Mouse (Mus musculus) skeletal muscle tissue, adult 2 months (tissue): ENCODE data around the gene Mtcl1.
"Not testable (repeated sequence)": the region's sequence is repeated elsewhere in the genome, so short reads cannot be mapped to it uniquely, and the experiment has no call there.

Experiments
- DNase-seq: peaks from one replicate; pipeline ENCODE4 v3.0.0-alpha.2; 2012; ENCODE audit warnings: low read depth, low spot score

Gene Mtcl1

DNA sequence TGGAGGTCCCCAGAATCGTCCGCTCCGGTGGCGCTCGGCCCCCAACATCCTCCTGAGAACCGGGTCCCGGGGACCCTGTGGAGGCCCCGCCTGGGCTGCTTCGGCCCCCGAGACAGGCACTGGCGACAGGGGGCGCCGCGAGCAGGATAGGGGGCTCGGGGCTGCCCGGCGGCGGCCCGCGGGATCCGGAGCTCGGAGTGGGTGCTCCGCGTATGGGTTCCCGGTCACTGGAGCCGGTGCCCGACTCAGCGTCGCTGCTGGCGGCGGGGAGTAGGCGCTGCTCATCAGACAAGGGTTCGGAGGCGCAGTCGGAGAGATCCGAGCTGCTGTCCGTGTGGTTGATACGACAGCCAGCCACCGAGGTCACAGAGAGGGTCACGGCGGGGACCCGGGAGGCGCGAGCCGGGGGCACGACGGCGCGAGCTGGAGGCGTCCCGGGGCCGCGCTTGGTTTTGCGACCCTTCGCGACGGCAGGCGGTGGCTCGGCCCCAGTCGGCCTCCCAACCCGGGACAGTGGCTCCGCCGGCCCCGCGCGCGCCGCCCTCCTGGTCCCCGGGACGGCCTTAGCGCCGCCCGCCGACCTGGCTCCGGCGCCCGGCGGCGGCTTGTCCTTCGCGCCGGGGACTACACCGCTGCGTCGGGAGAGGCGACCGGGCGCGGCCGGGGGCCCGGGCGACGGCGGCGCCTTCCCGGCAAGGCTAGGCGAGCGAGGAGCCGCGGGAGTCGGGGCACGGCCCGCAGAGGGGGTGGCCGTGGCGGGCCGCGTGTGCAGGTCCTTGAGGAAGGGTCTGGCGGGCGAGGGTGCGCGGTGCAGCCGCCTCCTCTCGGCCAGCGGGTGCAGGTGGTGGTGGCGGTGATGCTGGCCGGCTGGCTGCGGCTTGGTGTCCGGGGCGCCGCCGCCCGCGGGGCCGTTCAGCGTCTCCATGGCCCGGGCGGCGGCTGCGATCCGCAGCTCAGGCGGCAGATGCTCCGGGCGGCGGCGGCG is 837 bp downstream of the Mtcl1 start:
- DNase-seq, result no peak

DNA sequence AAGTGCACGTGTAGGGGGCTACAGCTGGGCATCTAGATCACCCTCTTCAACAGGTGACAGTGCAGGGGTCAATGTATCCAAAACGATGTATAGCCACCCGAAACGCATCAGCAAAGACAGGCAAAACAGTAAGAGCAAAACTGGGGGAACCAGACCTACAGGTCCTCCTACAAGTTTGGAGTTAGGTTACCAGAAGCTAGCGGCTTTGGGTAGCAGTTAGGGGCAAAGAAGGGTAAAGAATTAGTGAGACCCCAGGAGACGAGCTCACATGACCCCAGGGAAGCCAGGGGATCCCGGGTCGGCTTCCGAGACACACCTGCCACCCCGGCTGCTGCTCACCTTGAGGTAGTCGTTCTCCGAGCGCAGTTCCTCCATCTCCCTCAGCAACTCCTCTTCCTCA is 1.6 kb downstream of the Mtcl1 start:
- DNase-seq, result no peak

DNA sequence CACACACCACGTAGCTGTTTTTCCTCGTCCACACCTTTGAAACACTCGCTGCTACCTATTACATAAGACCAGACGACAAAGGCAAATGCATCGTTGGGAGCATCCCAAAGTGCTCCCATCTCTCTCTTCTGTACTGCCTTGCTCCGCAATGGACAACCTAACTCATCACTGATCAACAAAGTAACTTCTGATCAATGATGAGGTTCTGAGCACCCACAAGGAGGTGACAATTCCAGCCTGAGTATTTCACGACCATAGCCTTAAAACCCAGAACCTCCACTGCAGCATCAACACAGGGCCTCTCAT is 2.6 kb downstream of the Mtcl1 start:
- DNase-seq, result no peak

DNA sequence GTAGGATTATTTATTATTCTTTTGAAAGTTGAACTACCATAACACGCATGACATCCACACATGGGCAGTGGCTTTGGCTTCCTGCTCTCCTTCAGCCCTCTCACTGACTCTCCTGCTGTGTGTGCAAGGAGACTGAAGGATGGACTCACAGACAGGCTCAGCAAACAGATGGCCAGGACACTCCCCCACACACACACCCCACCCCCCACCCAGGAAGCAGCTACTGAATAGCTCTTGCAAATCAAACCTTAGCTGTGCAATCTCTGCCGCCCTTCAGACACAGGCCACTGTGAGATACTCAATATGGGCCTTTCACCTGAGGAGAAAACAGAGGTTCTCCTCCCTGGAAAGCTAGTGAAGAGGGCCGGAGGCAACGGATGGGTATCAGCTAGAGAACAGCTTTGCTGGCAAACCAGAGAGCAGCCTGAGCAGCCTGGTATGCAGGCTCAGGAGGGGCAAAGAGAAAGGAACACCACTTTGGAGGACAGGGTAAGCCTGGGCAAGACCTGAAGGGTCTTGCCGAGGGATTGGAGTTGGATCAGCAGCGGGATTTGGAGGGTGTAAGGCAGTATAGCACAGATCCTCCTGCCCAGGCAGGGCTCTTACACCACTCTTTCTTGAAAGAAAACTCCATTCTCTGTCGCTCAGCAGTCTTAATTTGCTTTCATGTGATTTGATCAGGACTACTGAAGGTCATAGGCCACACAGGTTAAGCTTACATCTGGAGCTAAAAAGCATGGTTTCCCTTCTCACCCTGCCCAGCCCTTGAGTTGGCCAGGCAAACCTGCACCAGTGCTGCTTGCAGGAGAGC is 3.1 kb downstream of the Mtcl1 start:
- no peak for DNase-seq

DNA sequence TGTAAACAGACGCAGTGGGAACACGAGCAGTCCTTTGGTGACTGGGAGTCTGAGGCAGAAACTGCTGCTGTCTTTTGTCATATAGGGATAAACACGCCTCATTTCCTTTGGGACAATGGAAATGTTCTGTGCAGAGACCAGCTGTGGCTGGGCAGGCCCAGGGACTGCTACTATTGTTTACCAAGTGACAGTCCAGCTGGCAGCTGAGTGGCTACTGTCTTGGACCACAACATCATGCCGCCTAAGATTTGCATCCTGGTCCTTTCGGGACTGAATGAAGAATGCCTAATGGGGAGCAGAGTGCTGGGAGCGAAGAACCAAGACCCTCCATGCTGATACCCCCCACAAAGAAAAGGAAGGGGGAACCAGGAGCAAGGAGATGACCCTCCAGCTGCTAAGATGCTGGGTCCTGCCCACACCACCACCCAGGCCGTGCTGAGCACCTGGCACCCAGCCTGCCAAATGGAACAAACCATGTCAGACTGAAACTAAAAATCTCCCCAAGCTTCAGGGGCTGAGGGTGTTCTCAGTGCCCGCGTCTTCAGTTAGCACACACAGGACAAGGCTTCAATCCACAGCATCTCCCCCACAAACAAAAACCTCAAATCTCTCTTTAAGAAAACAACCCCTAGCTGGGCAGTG is 5.4 kb downstream of the Mtcl1 start:
- DNase-seq, result no peak

DNA sequence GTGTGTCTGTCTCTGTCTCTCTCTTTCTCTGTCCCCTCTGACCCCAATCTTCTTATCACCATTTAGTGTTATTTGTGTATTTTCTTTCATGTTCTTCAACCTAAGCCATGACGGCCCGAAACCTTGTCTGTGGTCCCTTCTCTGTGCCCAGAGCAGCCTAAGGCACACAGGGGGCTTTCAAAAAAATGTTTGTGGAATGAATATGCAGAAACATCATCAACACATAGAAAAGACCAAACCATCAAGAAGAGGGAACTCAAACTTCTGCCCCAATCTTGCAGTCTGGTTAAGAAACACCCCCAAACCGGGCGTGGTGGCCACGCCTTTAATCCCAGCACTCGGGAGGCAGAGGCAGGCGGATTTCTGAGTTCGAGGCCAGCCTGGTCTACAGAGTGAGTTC is 9.7 kb downstream of the Mtcl1 start:
- DNase-seq, result no peak

DNA sequence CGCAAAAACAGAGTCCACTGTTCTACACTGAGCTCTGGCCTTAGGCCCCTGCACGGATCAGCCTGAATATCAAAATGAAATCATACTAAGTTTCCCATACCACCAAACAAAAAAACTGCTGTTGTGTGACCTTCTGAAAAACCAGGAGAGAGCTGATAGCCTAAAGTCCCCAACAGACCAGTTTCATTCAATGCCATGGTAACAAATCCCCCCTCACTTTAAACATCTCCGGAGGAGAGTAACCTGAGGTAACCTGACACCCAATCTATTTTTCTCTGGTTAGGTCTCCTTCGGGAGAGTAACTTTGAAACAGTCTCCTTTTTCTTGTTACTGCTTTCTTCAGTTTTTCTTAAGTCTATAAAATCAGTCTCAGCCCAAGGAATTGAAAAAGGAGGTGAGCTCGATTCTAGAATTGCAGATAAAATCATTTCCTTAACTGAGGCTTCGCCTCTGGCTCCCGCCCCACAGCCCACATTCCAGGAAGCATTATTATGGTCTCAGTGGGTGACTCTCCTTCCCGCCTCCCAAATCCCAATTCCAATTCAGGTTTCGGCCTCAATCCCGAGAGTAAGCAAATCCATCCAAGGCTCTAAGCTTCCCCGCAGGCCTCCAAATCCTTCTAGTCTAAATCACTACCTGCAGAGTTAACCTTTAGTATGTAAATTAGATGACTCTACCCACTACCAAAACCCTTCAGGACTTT is 10.3 kb downstream of the Mtcl1 start:
- DNase-seq, result no peak

DNA sequence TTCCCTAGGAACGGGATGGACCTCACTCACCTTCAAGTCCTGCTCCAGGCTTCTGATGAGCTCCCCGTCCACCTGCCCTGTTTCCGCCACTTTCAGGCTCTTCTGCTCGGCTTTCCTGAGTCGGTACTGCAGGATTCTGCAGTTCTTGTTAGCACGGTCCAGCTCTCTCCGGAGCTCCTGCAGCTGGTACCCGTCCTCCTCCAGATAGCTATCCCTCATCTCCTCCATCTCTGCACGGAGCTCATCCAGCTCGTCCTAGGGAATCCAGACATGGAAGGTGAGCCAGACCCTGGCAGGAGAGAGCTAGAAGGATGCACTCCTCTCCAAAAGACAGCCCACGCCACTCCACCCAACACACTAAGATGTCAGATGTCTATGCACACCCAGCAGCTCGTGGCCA is 11.4 kb downstream of the Mtcl1 start:
- no peak for DNase-seq

DNA sequence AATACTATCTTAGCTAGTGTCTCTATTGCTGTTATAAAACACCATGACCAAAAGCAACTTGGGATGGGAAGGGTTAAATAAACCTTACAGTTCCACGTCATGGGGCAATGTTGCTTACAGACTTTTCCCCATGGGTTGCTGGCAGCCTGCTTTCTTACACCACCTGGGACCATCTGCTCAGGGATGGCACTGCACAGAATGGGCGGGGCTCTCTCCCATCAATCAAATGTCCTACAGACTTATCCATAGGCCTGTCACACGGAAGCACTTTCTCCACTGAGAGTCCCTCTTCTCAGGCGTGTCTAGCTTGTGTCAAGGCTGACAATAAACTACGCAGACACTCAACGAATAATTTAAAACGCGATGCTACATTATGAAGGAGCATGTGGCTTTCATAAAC is 12.7 kb downstream of the Mtcl1 start:
- no peak for DNase-seq

DNA sequence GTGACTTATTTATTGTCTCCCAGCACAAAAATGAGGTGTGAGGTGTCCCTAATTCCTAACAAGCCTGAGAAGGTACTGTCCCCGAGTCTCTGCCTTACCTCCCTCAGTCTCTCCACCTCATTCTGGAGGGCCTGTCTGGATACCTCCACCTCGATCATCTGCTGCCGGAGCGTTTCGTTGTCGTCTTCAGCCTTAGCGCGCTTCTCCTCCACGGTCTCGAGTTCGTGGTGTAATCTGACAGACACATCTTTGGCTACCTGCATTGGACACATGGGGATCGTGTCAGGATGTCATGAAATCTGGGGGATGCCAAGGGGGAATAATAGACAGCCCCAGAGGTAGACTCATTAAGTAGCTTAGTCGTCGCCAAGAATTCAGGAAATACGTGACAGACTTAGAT is 13.6 kb downstream of the Mtcl1 start:
- DNase-seq, result no peak

DNA sequence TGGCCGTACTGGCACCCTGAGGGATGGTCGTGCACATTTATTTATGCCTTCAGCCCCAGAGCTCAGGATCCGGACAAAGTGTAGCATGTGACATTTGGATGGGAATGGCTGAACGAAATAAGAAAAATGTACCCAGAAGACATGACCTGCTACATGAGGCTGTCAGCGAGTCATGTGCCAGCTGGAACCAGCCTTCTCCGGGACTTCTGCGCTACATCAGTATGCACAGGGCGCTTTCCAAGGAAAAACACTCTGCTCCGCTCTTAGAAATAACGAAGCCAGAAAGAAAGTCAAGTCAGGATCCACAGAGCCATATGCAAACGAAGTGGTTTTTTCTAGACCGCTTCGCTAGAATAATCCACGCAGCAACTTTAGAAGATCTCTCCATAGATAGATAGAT is 14.5 kb downstream of the Mtcl1 start:
- DNase-seq, result no peak

DNA sequence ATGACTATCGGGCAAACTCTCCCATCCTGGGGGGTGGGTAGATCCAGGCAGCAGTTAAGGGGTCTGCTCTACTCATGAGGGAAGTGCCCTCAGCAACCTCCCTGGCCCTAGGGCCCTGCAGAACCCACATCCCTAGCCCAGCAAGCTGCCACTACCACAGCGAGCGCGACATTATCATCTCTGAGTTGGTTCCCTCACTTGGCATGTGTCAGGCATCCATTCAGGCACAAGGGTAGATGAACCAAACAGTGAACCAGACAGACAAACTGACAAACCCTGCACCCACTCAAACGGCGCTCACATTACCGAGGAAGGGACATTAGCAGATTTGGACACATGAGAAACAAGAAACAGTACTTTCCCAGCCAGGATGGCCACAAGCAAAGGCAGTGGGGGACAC is 15.0 kb downstream of the Mtcl1 start:
- DNase-seq, result no peak

DNA sequence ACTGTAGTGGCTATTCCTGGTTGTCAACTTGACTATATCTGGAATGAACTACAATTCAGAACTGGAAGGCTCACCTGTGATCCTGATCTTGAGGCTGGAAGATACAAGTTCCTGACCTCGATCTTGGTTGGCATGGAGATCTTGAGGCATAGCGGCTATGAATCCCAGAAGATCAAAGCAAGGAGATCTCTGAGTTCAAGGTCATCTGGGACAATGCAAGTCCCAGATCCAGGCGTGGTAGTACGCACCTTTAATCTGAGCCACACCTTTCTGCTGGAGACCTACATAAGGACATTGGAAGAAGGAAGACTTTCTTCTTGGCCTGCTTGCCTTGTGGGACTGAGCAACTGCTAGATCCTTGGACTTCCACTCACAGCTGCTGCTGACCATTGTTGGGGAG is 24.9 kb downstream of the Mtcl1 start:
- DNase-seq, result not testable (repeated sequence)

DNA sequence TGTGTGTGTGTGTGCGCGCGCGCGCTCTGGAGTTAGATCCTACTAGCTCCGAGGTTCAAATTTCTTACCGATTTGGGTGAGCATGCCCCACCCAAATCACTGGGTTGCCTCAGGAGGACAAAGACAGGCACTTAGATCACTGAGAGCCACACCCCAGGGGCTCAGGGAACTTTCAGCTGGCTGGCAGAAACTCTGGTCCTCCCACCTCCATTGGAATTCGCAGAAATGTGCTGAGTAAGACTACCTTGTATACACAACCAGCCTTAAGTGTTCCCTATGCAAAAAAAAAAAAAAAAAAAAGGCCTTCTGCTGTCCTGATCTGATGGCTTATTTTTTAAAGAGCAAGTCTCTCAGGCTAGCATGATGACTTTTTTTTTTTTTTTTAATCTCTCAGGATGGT is 30.1 kb downstream of the Mtcl1 start:
- no peak for DNase-seq

DNA sequence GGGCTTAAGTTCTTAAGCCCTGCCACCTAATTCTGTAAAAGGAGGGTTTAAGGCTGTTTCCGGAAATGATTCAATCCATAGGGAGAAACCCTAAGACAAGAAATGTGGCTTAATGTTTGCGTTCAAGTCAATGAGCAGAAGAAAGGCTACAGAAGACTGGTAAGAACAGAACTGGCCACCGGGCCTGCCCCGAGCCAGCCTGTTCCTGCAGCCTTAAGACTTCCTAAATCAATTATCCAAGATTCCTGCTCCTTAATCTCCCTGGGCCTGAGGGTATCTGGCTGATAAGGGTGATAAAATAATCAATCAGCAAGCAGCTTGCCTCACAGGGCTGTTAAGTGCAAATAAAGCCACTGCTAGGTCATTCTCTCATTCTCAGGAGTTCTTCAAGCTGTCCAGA is 31.8 kb downstream of the Mtcl1 start:
- no peak for DNase-seq

DNA sequence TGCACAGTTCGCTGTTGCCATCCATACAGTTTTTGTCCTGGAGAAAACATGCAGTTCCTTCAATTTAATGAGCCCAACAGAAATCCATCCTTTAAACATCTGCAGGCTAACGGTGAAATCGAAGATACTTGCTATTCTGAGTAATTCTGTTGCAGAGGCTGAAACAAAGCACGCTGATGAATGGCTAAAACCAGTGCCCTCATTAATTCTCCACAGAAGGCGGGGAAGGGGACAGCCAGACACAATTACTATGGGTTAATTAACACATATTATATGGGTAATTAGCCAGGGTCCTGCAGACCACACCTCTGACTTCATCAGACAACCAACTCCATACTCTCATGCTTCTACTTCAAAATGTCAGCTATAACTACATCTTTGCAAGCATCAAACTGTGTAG is 32.2 kb downstream of the Mtcl1 start:
- no peak for DNase-seq

DNA sequence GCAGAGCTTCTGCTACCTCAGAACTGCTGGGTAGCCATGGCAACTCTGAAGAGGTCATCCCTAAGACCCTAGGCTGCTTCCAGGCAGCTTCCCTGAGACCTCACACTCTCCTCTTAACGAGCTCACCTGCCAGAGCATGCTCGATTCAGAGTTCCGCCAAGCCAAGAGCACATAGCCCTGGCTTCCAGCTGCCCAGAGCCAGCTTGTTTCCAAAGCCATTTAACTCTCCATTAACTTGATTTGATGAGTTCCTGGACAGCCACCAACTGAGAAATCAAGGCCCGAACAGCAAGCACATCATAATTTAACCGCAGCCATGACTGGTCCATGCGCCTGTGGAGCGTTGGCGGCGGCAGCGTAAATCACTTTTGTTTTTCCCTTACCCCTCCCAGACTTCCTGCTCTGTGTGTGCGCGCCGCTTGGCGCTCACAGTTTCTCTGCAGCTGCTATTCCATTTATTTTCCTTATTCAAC is 32.7 kb downstream of the Mtcl1 start:
- DNase-seq, result peak; percentile 12

DNA sequence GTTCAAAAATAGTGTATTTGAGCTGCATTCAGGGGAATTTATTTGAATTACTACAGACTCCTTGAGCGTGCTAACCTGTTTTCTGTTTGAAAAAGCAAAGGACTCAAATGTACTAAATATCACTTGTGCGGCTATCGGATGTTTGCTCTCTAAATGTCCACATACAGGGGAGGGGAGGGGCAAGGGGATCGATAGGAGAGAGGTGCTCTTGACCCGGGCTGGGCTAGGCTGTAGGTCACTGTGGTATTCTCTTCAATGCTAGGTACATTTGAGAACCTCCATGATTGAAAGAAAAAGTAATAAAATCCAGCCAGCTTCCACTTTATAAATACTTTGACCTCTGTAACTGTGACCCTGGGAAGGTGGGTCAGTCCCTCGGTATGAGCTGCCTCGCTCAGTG is 33.1 kb downstream of the Mtcl1 start:
- DNase-seq, result no peak

DNA sequence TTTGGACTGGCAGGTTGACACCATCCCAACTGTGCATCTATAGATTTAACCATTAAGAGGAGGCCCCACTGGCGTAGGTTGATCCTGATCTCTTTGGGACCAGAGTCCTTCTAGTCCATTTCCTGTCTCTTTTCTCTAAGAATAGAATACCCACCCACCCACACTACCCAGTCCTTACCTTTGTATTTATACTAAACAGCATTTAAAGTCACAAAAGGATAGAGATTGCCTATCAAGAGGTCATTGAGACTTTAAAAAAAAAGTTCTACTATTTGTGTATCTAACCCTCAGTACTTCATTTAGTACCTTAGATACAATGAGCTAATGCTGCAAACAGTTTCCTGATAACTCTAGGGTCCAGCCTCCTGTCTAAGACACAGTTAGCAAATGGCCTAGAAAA is 35.2 kb downstream of the Mtcl1 start:
- no peak for DNase-seq

DNA sequence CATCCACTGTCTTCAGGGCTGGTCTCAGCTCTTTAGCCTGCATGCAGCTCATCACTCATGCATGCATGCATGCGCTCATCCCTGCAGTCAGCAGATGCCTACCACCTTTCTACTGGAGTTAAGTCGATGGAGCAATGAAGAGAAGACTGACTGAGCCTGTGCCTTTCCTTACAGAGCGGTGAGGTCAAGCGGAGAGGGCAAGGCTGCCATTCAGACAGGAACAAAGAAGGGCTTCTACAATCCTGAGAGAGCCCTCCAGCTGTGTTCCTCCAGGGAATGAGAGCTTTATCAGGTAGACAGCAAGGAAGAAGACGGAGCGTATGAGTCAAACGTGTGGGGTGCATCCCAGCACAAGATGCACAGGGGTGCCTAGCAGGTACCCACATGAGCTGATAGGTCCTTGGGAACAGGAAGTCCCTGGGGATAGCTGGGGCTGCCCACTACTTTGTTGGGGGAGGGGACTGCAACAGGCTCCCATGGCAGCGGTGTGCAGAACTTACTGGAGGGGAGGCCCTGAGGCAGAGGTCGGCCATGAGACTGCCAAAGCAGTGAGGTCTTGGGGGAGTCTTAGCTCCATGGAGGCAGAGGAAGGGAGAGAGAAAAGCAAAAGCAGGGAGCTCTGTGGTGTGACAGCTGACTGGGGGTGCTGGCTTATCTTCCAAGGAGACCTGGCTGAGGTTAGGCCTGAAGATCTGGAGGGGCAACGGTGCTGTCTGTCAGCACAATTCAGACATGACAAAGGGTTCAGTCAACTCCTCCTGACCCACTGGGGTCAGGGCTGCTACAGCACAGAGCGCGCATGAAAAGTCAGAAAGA is 37.2 kb downstream of the Mtcl1 start:
- DNase-seq, result no peak

DNA sequence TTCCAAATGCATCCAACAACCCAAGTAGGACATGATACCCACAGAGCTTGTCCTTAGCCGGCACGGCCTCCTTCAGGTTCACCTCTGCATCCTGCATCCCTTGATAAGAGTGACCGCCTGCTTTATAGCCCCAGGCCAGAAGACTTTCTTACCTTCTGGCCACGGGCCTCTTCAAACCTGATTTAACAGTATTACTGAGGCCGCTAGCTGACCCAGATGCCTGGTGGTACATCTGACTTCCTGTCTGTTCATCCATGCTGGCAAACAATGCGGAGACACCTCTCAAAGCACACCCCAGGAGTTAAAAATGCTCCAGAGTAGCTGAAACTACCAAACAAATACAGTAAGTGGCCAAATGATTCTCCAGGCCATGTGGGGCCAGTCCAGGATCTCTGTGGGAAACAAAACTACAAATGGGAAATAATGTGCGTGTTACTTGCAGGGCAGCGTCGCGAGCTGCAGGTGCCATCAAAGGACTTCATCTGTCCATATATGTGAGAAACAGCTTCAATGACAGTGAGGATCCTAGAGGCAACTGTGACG is 38.6 kb downstream of the Mtcl1 start:
- DNase-seq, result no peak
